Mouse (Mus musculus): ENCODE measurements around the gene Olfr1058. TPM values are rescaled to one million over a fixed set of nuclear protein-coding genes. Genes with fewer than 3 reads are reported as not detected.

The Olfr1058 gene
- polyA plus RNA-seq, 1 experiment from 2014 or later, result not detected

Other genes starting within 250 kb of the Olfr1058 start
- gene Olfr1040, start 241.8 kb downstream of the Olfr1058 start, polyA plus RNA-seq (2015; fragmentation: Nextera tagmentation; extraction: Ambion mirVana), result not detected in 2 replicates
- not detected in 2 replicates for gene Olfr1042, start 226.7 kb downstream of the Olfr1058 start, polyA plus RNA-seq (2015; fragmentation: Nextera tagmentation; extraction: Ambion mirVana)
- gene Olfr1043, start 221.0 kb downstream of the Olfr1058 start, polyA plus RNA-seq (2015; fragmentation: Nextera tagmentation; extraction: Ambion mirVana), result not detected in 2 replicates
- gene Olfr1044, start 210.7 kb downstream of the Olfr1058 start, polyA plus RNA-seq (2015; fragmentation: Nextera tagmentation; extraction: Ambion mirVana), result not detected in 2 replicates
- not detected in 2 replicates for gene Olfr52, start 202.9 kb downstream of the Olfr1058 start, polyA plus RNA-seq (2015; fragmentation: Nextera tagmentation; extraction: Ambion mirVana)
- not detected in 2 replicates for gene Olfr1045, start 185.6 kb downstream of the Olfr1058 start, polyA plus RNA-seq (2015; fragmentation: Nextera tagmentation; extraction: Ambion mirVana)
- not detected in 2 replicates for gene Olfr1046, start 169.2 kb downstream of the Olfr1058 start, polyA plus RNA-seq (2015; fragmentation: Nextera tagmentation; extraction: Ambion mirVana)
- not detected in 2 replicates for gene Olfr1047, start 157.2 kb downstream of the Olfr1058 start, polyA plus RNA-seq (2015; fragmentation: Nextera tagmentation; extraction: Ambion mirVana)
- not detected in 2 replicates for gene Olfr1048, start 148.3 kb downstream of the Olfr1058 start, polyA plus RNA-seq (2015; fragmentation: Nextera tagmentation; extraction: Ambion mirVana)
- not detected in 2 replicates for gene Olfr1049, start 130.2 kb downstream of the Olfr1058 start, polyA plus RNA-seq (2015; fragmentation: Nextera tagmentation; extraction: Ambion mirVana)
- gene Olfr1051, start 109.5 kb downstream of the Olfr1058 start, polyA plus RNA-seq (2015; fragmentation: Nextera tagmentation; extraction: Ambion mirVana), result not detected in 2 replicates
- gene Olfr1052, start 96.1 kb downstream of the Olfr1058 start, polyA plus RNA-seq (2015; fragmentation: Nextera tagmentation; extraction: Ambion mirVana), result not detected in 2 replicates
- not detected in 2 replicates for gene Olfr1053, start 73.3 kb downstream of the Olfr1058 start, polyA plus RNA-seq (2015; fragmentation: Nextera tagmentation; extraction: Ambion mirVana)
- not detected in 2 replicates for gene Olfr1054, start 53.1 kb downstream of the Olfr1058 start, polyA plus RNA-seq (2015; fragmentation: Nextera tagmentation; extraction: Ambion mirVana)
- gene Olfr1055, start 38.3 kb downstream of the Olfr1058 start, polyA plus RNA-seq (2015; fragmentation: Nextera tagmentation; extraction: Ambion mirVana), result not detected in 2 replicates
- not detected in 2 replicates for gene Olfr1056, start 26.1 kb downstream of the Olfr1058 start, polyA plus RNA-seq (2015; fragmentation: Nextera tagmentation; extraction: Ambion mirVana)
- not detected in 2 replicates for gene Olfr1057, start 10.2 kb downstream of the Olfr1058 start, polyA plus RNA-seq (2015; fragmentation: Nextera tagmentation; extraction: Ambion mirVana)
- gene Olfr1061, start 25.5 kb upstream of the Olfr1058 start, polyA plus RNA-seq (2015; fragmentation: Nextera tagmentation; extraction: Ambion mirVana), result not detected in 2 replicates
- not detected in 2 replicates for gene Olfr1062, start 38.2 kb upstream of the Olfr1058 start, polyA plus RNA-seq (2015; fragmentation: Nextera tagmentation; extraction: Ambion mirVana)
- not detected in 2 replicates for gene Olfr1065, start 62.0 kb upstream of the Olfr1058 start, polyA plus RNA-seq (2015; fragmentation: Nextera tagmentation; extraction: Ambion mirVana)
- not detected in 2 replicates for gene Olfr1066, start 67.7 kb upstream of the Olfr1058 start, polyA plus RNA-seq (2015; fragmentation: Nextera tagmentation; extraction: Ambion mirVana)
- not detected in 2 replicates for gene Olfr228, start 98.8 kb upstream of the Olfr1058 start, polyA plus RNA-seq (2015; fragmentation: Nextera tagmentation; extraction: Ambion mirVana)
- not detected in 2 replicates for gene Olfr1076, start 119.9 kb upstream of the Olfr1058 start, polyA plus RNA-seq (2015; fragmentation: Nextera tagmentation; extraction: Ambion mirVana)
- not detected in 2 replicates for gene Olfr1079, start 153.9 kb upstream of the Olfr1058 start, polyA plus RNA-seq (2015; fragmentation: Nextera tagmentation; extraction: Ambion mirVana)
- not detected in 2 replicates for gene Olfr1080, start 169.7 kb upstream of the Olfr1058 start, polyA plus RNA-seq (2015; fragmentation: Nextera tagmentation; extraction: Ambion mirVana)
- not detected in 2 replicates for gene Olfr1082, start 210.4 kb upstream of the Olfr1058 start, polyA plus RNA-seq (2015; fragmentation: Nextera tagmentation; extraction: Ambion mirVana)

Data from hindbrain, embryonic 15.5 days (tissue).